Mouse (Mus musculus): ENCODE measurements around the gene Smagp. TPM values are rescaled to one million over a fixed set of nuclear protein-coding genes. Genes with fewer than 3 reads are reported as not detected.

Gene Smagp
- polyA plus RNA-seq, 1 experiment from 2014 or later: 36.6 TPM

GRCm38 (mm10) chr15:100664813-100665274, 28.1 kb upstream of the Smagp start:
- H3K4me3 ChIP-seq: no peak overlapping the region
- H3K36me3 ChIP-seq: no peaks in the 10 kb centered on the region
- no peaks in the 10 kb centered on the region for H3K9me3 ChIP-seq
- 73% methylated on average over 9 of the region's 9 CpGs for WGBS
- ATAC-seq (ENCODE audit: insufficient number of reproducible peaks, low FRiP score, low TSS enrichment, low read depth): no peak
- no peak overlapping the region for H3K9ac ChIP-seq
- 0 out of 2 replicates have a peak, but pooled peaks cover 4% of the 10 kb centered on the region for H3K4me1 ChIP-seq
- H3K27me3 ChIP-seq: 0 out of 2 replicates have a peak, but pooled peaks cover 4% of the 10 kb centered on the region
- no peak overlapping the region for H3K27ac ChIP-seq
- no peak overlapping the region for H3K4me2 ChIP-seq

GRCm38 (mm10) chr15:100660805-100661204, 24.1 kb upstream of the Smagp start:
- Histone ChIP-seq H3K4me3 (no peak overlapping the region), H3K4me1 (no peaks in the 10 kb centered on the region), H3K36me3 (no peaks in the 10 kb centered on the region), H3K27me3 (no peaks in the 10 kb centered on the region), H3K9me3 (no peaks in the 10 kb centered on the region), H3K27ac (no peak overlapping the region), H3K4me2 (no peak overlapping the region), H3K9ac (no peak overlapping the region)
- ATAC-seq (ENCODE audit: insufficient number of reproducible peaks, low FRiP score, low TSS enrichment, low read depth): no peak
- WGBS: 87% methylated on average over 5 of the region's 5 CpGs

GRCm38 (mm10) chr15:100660306-100660705, 23.6 kb upstream of the Smagp start:
- no peak overlapping the region for H3K27ac ChIP-seq
- no peak overlapping the region for H3K4me3 ChIP-seq
- H3K9me3 ChIP-seq: no peaks in the 10 kb centered on the region
- H3K27me3 ChIP-seq: no peaks in the 10 kb centered on the region
- H3K36me3 ChIP-seq: no peaks in the 10 kb centered on the region
- no peak for ATAC-seq (ENCODE audit: insufficient number of reproducible peaks, low FRiP score, low TSS enrichment, low read depth)
- H3K4me1 ChIP-seq: no peaks in the 10 kb centered on the region
- no peak overlapping the region for H3K9ac ChIP-seq
- WGBS: 78% methylated on average over 9 of the region's 9 CpGs
- H3K4me2 ChIP-seq: no peak overlapping the region

- H3K27ac ChIP-seq: no peak overlapping the region
- H3K9me3 ChIP-seq: no peaks in the 10 kb centered on the region
- no peak overlapping the region for H3K4me3 ChIP-seq
- no peak overlapping the region for H3K9ac ChIP-seq
- 78% methylated on average over 5 of the region's 5 CpGs for WGBS
- no peaks in the 10 kb centered on the region for H3K27me3 ChIP-seq
- H3K4me2 ChIP-seq: no peak overlapping the region
- no peaks in the 10 kb centered on the region for H3K4me1 ChIP-seq
- H3K36me3 ChIP-seq: no peaks in the 10 kb centered on the region
- ATAC-seq (ENCODE audit: insufficient number of reproducible peaks, low FRiP score, low TSS enrichment, low read depth): no peak
These were observed 18.5 kb upstream of the Smagp start for GRCm38 (mm10) chr15:100655201-100655600.

GRCm38 (mm10) chr15:100654271-100654670, 17.5 kb upstream of the Smagp start:
- Histone ChIP-seq H3K4me3 (no peak overlapping the region), H3K36me3 (no peaks in the 10 kb centered on the region), H3K4me2 (no peak overlapping the region), H3K9ac (no peak overlapping the region), H3K4me1 (no peaks in the 10 kb centered on the region), H3K27me3 (no peaks in the 10 kb centered on the region), H3K27ac (no peak overlapping the region), H3K9me3 (no peaks in the 10 kb centered on the region)
- ATAC-seq (ENCODE audit: insufficient number of reproducible peaks, low FRiP score, low TSS enrichment, low read depth): no peak
- WGBS: 78% methylated on average over 1 of the region's 1 CpGs

GRCm38 (mm10) chr15:100651610-100652009, 14.9 kb upstream of the Smagp start:
- Histone ChIP-seq H3K27me3 (no peaks in the 10 kb centered on the region), H3K9me3 (no peaks in the 10 kb centered on the region), H3K4me3 (no peak overlapping the region), H3K27ac (peak overlapping the region; percentile 24; the same call in 1 of the 2 replicates), H3K36me3 (no peaks in the 10 kb centered on the region), H3K9ac (no peak overlapping the region), H3K4me2 (no peak overlapping the region), H3K4me1 (no peaks in the 10 kb centered on the region)
- 78% methylated on average over 9 of the region's 9 CpGs for WGBS
- 0 out of 2 replicates have a peak, but pooled peaks have one; percentile 67 for ATAC-seq (ENCODE audit: insufficient number of reproducible peaks, low FRiP score, low TSS enrichment, low read depth)

GRCm38 (mm10) chr15:100650111-100650510, 13.4 kb upstream of the Smagp start:
- H3K9ac ChIP-seq: no peak overlapping the region
- H3K27me3 ChIP-seq: no peaks in the 10 kb centered on the region
- H3K36me3 ChIP-seq: no peaks in the 10 kb centered on the region
- no peak overlapping the region for H3K4me3 ChIP-seq
- no peak for ATAC-seq (ENCODE audit: insufficient number of reproducible peaks, low FRiP score, low TSS enrichment, low read depth)
- H3K27ac ChIP-seq: no peak overlapping the region
- H3K4me2 ChIP-seq: no peak overlapping the region
- 76% methylated on average over 10 of the region's 10 CpGs for WGBS
- no peaks in the 10 kb centered on the region for H3K9me3 ChIP-seq
- H3K4me1 ChIP-seq: no peaks in the 10 kb centered on the region

- no peaks in the 10 kb centered on the region for H3K36me3 ChIP-seq
- 69% methylated on average over 6 of the region's 6 CpGs for WGBS
- no peak overlapping the region for H3K4me2 ChIP-seq
- no peak overlapping the region for H3K4me3 ChIP-seq
- H3K9ac ChIP-seq: no peak overlapping the region
- H3K27ac ChIP-seq: no peak overlapping the region
- H3K4me1 ChIP-seq: peaks cover 4% of the 10 kb centered on the region; the same call in 1 of the 2 replicates
- no peak for ATAC-seq (ENCODE audit: insufficient number of reproducible peaks, low FRiP score, low TSS enrichment, low read depth)
- no peaks in the 10 kb centered on the region for H3K9me3 ChIP-seq
- H3K27me3 ChIP-seq: no peaks in the 10 kb centered on the region
These were observed 9.4 kb upstream of the Smagp start for GRCm38 (mm10) chr15:100646161-100646560.

GRCm38 (mm10) chr15:100642451-100642850, 5.7 kb upstream of the Smagp start:
- Histone ChIP-seq H3K4me2 (no peak overlapping the region), H3K9ac (no peak overlapping the region), H3K27ac (no peak overlapping the region), H3K27me3 (peaks cover 13% of the 10 kb centered on the region), H3K9me3 (no peaks in the 10 kb centered on the region), H3K4me1 (peaks cover 7% of the 10 kb centered on the region), H3K36me3 (no peaks in the 10 kb centered on the region), H3K4me3 (no peak overlapping the region)
- ATAC-seq (ENCODE audit: insufficient number of reproducible peaks, low FRiP score, low TSS enrichment, low read depth): no peak
- 96% methylated on average over 7 of the region's 7 CpGs for WGBS

GRCm38 (mm10) chr15:100641226-100641810, 4.6 kb upstream of the Smagp start:
- Histone ChIP-seq H3K27ac (peak overlapping the region; percentile 43), H3K4me2 (no peak overlapping the region), H3K4me1 (peaks cover 18% of the 10 kb centered on the region), H3K9me3 (no peaks in the 10 kb centered on the region), H3K27me3 (peaks cover 24% of the 10 kb centered on the region), H3K9ac (no peak overlapping the region), H3K4me3 (no peak overlapping the region), H3K36me3 (no peaks in the 10 kb centered on the region)
- WGBS: 44% methylated on average over 13 of the region's 16 CpGs
- no peak for ATAC-seq (ENCODE audit: insufficient number of reproducible peaks, low FRiP score, low TSS enrichment, low read depth)

- H3K27ac ChIP-seq: peak overlapping the region; percentile 43
These were observed 3.4 kb upstream of the Smagp start for GRCm38 (mm10) chr15:100639972-100640750.

GRCm38 (mm10) chr15:100637661-100638060, 921 bp upstream of the Smagp start:
- Histone ChIP-seq H3K27me3 (peaks cover 46% of the 10 kb centered on the region), H3K4me3 (no peak overlapping the region; the same call in 1 of the 2 replicates), H3K27ac (no peak overlapping the region), H3K4me1 (peaks cover 27% of the 10 kb centered on the region), H3K9me3 (no peaks in the 10 kb centered on the region), H3K4me2 (peak overlapping the region; percentile 99; the same call in 1 of the 2 replicates), H3K9ac (no peak overlapping the region), H3K36me3 (no peaks in the 10 kb centered on the region)
- ATAC-seq (ENCODE audit: insufficient number of reproducible peaks, low FRiP score, low TSS enrichment, low read depth): no peak
- 12% methylated on average over 6 of the region's 6 CpGs for WGBS

More at GRCm38 (mm10) chr15:100639972-100640750, 3.4 kb upstream of the Smagp start:
- Histone ChIP-seq H3K4me3 (no peak overlapping the region), H3K9ac (no peak overlapping the region), H3K9me3 (no peaks in the 10 kb centered on the region), H3K36me3 (no peaks in the 10 kb centered on the region), H3K4me1 (peaks cover 27% of the 10 kb centered on the region), H3K27me3 (peaks cover 35% of the 10 kb centered on the region), H3K4me2 (no peak overlapping the region)
- WGBS: 66% methylated on average over 16 of the region's 16 CpGs
- no peak for ATAC-seq (ENCODE audit: insufficient number of reproducible peaks, low FRiP score, low TSS enrichment, low read depth)
